Mouse (Mus musculus) stomach, postnatal 0 days (tissue): ENCODE results near the gene Ltb.

Experiments
- CTCF ChIP-seq: IDR thresholded peaks from 2 replicates; pipeline ENCODE4 v1.5.1; 2016; ENCODE audit warnings: antibody characterized with exemption, low read depth, mild to moderate bottlenecking, moderate library complexity
- EP300 ChIP-seq: optimal IDR thresholded peaks from 2 replicates; pipeline ENCODE3; 2016; ENCODE audit warnings: antibody characterized with exemption

- TF ChIP-seq CTCF (no peak), EP300 (no peak)
These were observed 798 bp downstream of the Ltb start for GRCm38 (mm10) chr17:35194844-35195630.
